Mouse (Mus musculus) liver, embryonic 11.5 days (tissue): ENCODE measurements around the gene Gad2. TPM values are rescaled to one million over a fixed set of nuclear protein-coding genes. Genes with fewer than 3 reads are reported as not detected.

Experiments used
- ATAC-seq: fragments of 200-750 bp; cut with Nextera tagmentation; replicated peaks from 2 replicates; pipeline ENCODE4 v1.8.0; 2017; ENCODE audit warnings: moderate number of reproducible peaks, mild to moderate bottlenecking, moderate TSS enrichment, moderate library complexity; ENCODE audit not compliant: low FRiP score
- DNase-seq: peaks from one replicate; pipeline ENCODE4 v3.0.0-alpha.2; 2017; ENCODE audit warnings: low spot score
- H3K27ac ChIP-seq: fragments of 300-500 bp; sonication (generic); 2 replicates; pipeline ENCODE4 v1.5.1; 2014; ENCODE audit warnings: mild to moderate bottlenecking, low read depth, low read length, control low read depth
- H3K27me3 ChIP-seq: fragments of 300-500 bp; sonication (generic); replicated peaks from 2 replicates; pipeline ENCODE4 v1.6.1; 2014; ENCODE audit warnings: low read length, mixed read lengths; ENCODE audit not compliant: control insufficient read depth, insufficient read depth
- H3K36me3 ChIP-seq: fragments of 300-500 bp; sonication (generic); 2 replicates; pipeline ENCODE4 v1.6.1; 2014; ENCODE audit warnings: mild to moderate bottlenecking, low read length, moderate library complexity, mixed read lengths; ENCODE audit not compliant: control insufficient read depth, insufficient read depth
- H3K4me1 ChIP-seq: fragments of 300-500 bp; sonication (generic); replicated peaks from 2 replicates; pipeline ENCODE4 v1.6.1; 2014; ENCODE audit warnings: low read length, mixed read lengths; ENCODE audit not compliant: control insufficient read depth, insufficient read depth
- H3K4me2 ChIP-seq: fragments of 300-500 bp; sonication (generic); 2 replicates; pipeline ENCODE4 v1.6.1; 2014; ENCODE audit warnings: mild to moderate bottlenecking, control low read depth, moderate library complexity
- H3K4me3 ChIP-seq: fragments of 300-500 bp; sonication (generic); 2 replicates; pipeline ENCODE4 v1.5.1; 2014; ENCODE audit warnings: low read depth, low read length, control low read depth
- H3K9ac ChIP-seq: fragments of 300-500 bp; sonication (generic); 2 replicates; pipeline ENCODE4 v1.6.1; 2014; ENCODE audit warnings: low read depth, low read length, control low read depth
- H3K9me3 ChIP-seq: fragments of 300-500 bp; sonication (generic); 2 replicates; pipeline ENCODE4 v1.6.1; 2016; ENCODE audit warnings: low read length, inconsistent platforms, mixed read lengths; ENCODE audit not compliant: control insufficient read depth
- WGBS: fragments of 180-500 bp; shearing (Covaris S2); extraction: QIAGEN DNeasy Blood & Tissue Kit; methylation state at CpG from one replicate; pipeline ENCODE4 v1.1.7; 2014; 5-methylcytosine and 5-hydroxymethylcytosine counted together
- microRNA-seq: library from miRNA; unstranded; fragments of <30 nt; microRNA quantifications from one replicate; pipeline ENCODE4, GENCODE M21; 2017; ENCODE audit warnings: borderline number of aligned reads
- polyA plus RNA-seq: library from polyadenylated mRNA; unstranded; fragments of >200 nt; fragmentation: Nextera tagmentation; extraction: Ambion mirVana; gene quantifications from 2 replicates; pipeline ENCODE4 v1.2.1, GENCODE M21; 2014

Gad2 gene
- polyA plus RNA-seq, 1 experiment from 2014 or later = not detected

DNA sequence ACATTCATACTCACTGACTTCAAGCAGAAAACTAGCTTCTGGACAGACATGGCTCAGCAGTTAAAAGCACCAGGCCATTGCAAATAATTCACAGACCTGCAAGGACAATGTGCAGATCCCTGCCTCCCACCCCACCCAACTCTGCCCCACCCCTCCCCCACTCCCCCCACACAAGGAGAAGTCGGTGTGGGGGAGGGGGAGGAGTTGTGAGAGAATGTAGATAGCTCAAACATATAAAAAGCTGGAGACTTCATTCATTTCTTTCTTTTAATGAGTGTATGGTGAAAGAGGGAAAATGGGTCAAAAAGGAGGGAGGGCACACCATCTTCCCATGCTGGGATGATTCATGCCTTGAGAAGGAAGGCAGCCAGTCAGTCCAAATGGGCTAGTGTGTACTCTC is 117.4 kb downstream of the Gad2 start:
- Histone ChIP-seq H3K4me1 (no peaks in the 10 kb centered on the region), H3K27me3 (no peaks in the 10 kb centered on the region), H3K9me3 (no peaks in the 10 kb centered on the region), H3K4me2 (no peak overlapping the region), H3K27ac (no peak overlapping the region), H3K9ac (no peak overlapping the region), H3K36me3 (no peaks in the 10 kb centered on the region), H3K4me3 (no peak overlapping the region)
- 58% methylated on average over 1 of the region's 1 CpGs for WGBS
- ATAC-seq (no peak), DNase-seq (no peak)

GRCm38 (mm10) chr2:22740441-22740840 is 118.4 kb downstream of the Gad2 start:
- Histone ChIP-seq H3K4me1 (no peaks in the 10 kb centered on the region), H3K27ac (no peak overlapping the region)
- 81% methylated on average over 1 of the region's 1 CpGs for WGBS

GRCm38 (mm10) chr2:22741222-22741621 is 119.2 kb downstream of the Gad2 start:
- Histone ChIP-seq H3K27ac (no peak overlapping the region), H3K4me2 (no peak overlapping the region), H3K9me3 (no peaks in the 10 kb centered on the region), H3K4me1 (no peaks in the 10 kb centered on the region), H3K36me3 (no peaks in the 10 kb centered on the region), H3K4me3 (no peak overlapping the region), H3K27me3 (no peaks in the 10 kb centered on the region), H3K9ac (no peak overlapping the region)
- 68% methylated on average over 3 of the region's 3 CpGs for WGBS
- DNase-seq (no peak), ATAC-seq (no peak)

More at GRCm38 (mm10) chr2:22740441-22740840, 118.4 kb downstream of the Gad2 start:
- H3K9me3 ChIP-seq = no peaks in the 10 kb centered on the region
- no peak overlapping the region for H3K4me2 ChIP-seq
- ATAC-seq = no peak
- no peaks in the 10 kb centered on the region for H3K36me3 ChIP-seq
- H3K9ac ChIP-seq = no peak overlapping the region
- H3K27me3 ChIP-seq = no peaks in the 10 kb centered on the region
- no peak overlapping the region for H3K4me3 ChIP-seq
- no peak for DNase-seq

Small RNA genes lying within 50 kb of the gene (microRNA-seq; reads per million reads assigned to microRNA genes)
- gene Gm23636 = not detected
- not detected for gene Mir3967

Other genes with a start within 250 kb of the Gad2 start
- 9.1 and 12.0 TPM in 2 replicates for gene Apbb1ip, start 151.9 kb downstream of the Gad2 start, polyA plus RNA-seq